Mouse (Mus musculus) limb, embryonic 14.5 days (tissue): ENCODE results near the gene Prmt9. TPM values are rescaled to one million over a fixed set of nuclear protein-coding genes. Genes with fewer than 3 reads are reported as not detected.

Experiments
- ATAC-seq: fragments of 200-750 bp; cut with Nextera tagmentation; 2 replicates; pipeline ENCODE4 v1.8.0; 2017; ENCODE audit warnings: low read depth, moderate number of reproducible peaks, moderate TSS enrichment; ENCODE audit not compliant: low FRiP score
- DNase-seq: peaks from one replicate; pipeline ENCODE4 v3.0.0-alpha.2; 2015; ENCODE audit warnings: low spot score
- H3K27ac ChIP-seq: fragments of 300-500 bp; sonication (generic); replicated peaks from 2 replicates; pipeline ENCODE4 v1.5.1; 2014; ENCODE audit warnings: low read depth, mild to moderate bottlenecking, low read length, moderate library complexity, mixed read lengths
- H3K27me3 ChIP-seq: fragments of 300-500 bp; sonication (generic); 2 replicates; pipeline ENCODE4 v1.6.1; 2014; ENCODE audit warnings: low read length, mixed read lengths; ENCODE audit not compliant: control insufficient read depth, insufficient read depth
- H3K36me3 ChIP-seq: fragments of 300-500 bp; sonication (generic); 2 replicates; pipeline ENCODE4 v1.6.1; 2014; ENCODE audit warnings: mild to moderate bottlenecking, low read length, moderate library complexity, mixed read lengths; ENCODE audit not compliant: control insufficient read depth, insufficient read depth
- H3K4me1 ChIP-seq: fragments of 300-500 bp; sonication (generic); 2 replicates; pipeline ENCODE4 v1.6.1; 2014; ENCODE audit warnings: antibody characterized with exemption, low read length, mixed read lengths; ENCODE audit not compliant: control insufficient read depth, insufficient read depth
- H3K4me2 ChIP-seq: fragments of 300-500 bp; sonication (generic); replicated peaks from 2 replicates; pipeline ENCODE4 v1.6.1; 2014; ENCODE audit warnings: low read depth, mild to moderate bottlenecking, low read length, moderate library complexity; ENCODE audit not compliant: severe bottlenecking
- H3K4me3 ChIP-seq: fragments of 300-500 bp; sonication (generic); replicated peaks from 2 replicates; pipeline ENCODE4 v1.5.1; 2014; ENCODE audit warnings: low read length
- H3K9ac ChIP-seq: fragments of 300-500 bp; sonication (generic); 2 replicates; pipeline ENCODE4 v1.6.1; 2014; ENCODE audit warnings: mild to moderate bottlenecking, low read depth, low read length, moderate library complexity; ENCODE audit not compliant: severe bottlenecking
- H3K9me3 ChIP-seq: fragments of 300-500 bp; sonication (generic); 2 replicates; pipeline ENCODE4 v1.6.1; 2016; ENCODE audit warnings: low read length; ENCODE audit not compliant: control insufficient read depth
- POLR2A ChIP-seq: fragments of 200-500 bp; IDR thresholded peaks from 2 replicates; pipeline ENCODE4 v1.8.0; 2012; ENCODE audit warnings: inconsistent platforms, mild to moderate bottlenecking, moderate library complexity, borderline replicate concordance; ENCODE audit not compliant: insufficient read depth, insufficient read length; ENCODE audit errors: extremely low read depth
- WGBS: fragments of 180-500 bp; shearing (Covaris S2); extraction: QIAGEN DNeasy Blood & Tissue Kit; methylation state at CpG from one replicate; pipeline ENCODE4 v1.1.7; 2014; 5-methylcytosine and 5-hydroxymethylcytosine counted together
- polyA plus RNA-seq, 2 experiments: library from polyadenylated mRNA; depleted of rRNA in 1 of 2; stranded (reverse) in 1 of 2; unstranded in 1 of 2; fragments of >200 nt; fragmentation: Nextera tagmentation in 1 of 2; extraction: Ambion mirVana in 1 of 2; gene quantifications; 2 replicates each; pipeline versions ENCODE4 v1.2.1 to v1.2.3; 2012 to 2014

Gene Prmt9
- polyA plus RNA-seq, 2 experiments: 17.2 to 20.4 TPM

DNA sequence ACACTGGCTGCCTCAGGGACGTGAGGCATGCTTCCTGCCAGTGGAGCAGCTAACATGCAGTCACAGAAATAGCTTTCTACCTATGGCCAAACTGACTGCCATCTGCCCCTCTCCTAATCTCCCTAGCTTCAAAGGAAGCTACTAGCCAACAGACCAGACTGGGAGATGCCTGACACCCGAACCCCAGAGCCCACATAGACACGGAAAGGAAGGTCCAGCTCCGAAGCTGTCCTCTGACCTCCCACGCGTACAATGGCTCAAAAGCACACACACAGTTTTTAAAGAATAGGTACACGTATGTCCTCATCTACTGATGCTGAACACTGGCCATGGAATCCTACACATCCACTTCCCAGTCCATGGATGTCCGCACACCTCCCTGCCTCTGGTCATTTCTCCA is 33.4 kb upstream of the Prmt9 start:
- no peak overlapping the region for H3K9ac ChIP-seq
- H3K27ac ChIP-seq: no peak overlapping the region
- H3K4me1 ChIP-seq: peaks cover 39% of the 10 kb centered on the region
- H3K4me3 ChIP-seq: peak overlapping the region; percentile 82
- no peaks in the 10 kb centered on the region for H3K9me3 ChIP-seq
- 47% methylated on average over 8 of the region's 8 CpGs for WGBS
- no peaks in the 10 kb centered on the region for H3K36me3 ChIP-seq
- peak overlapping the region; percentile 84 for H3K4me2 ChIP-seq
- ATAC-seq (no peak), DNase-seq (no peak)
- TF ChIP-seq POLR2A: no peak
- H3K27me3 ChIP-seq: no peaks in the 10 kb centered on the region

DNA sequence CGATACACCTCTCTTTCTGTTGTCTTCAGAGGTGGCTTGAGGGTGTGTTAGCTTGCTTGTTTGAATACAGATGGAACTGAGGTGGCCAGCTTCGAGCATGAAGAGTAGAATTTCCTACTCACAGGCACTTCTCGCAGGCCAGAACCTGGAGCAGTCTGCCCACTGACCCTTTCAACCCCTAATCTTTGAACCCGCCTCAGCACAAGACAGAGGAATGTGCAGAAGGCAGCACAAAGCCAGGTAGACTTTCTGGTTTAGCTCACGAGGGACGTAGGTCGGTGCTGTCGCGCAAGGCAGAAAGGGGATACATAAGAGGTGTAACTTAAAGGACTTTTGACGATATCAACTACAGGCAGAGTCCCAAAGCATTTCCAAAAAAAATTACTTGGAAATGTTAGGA is 32.4 kb upstream of the Prmt9 start:
- no peak for DNase-seq
- no peaks in the 10 kb centered on the region for H3K9me3 ChIP-seq
- TF ChIP-seq POLR2A: no peak

DNA sequence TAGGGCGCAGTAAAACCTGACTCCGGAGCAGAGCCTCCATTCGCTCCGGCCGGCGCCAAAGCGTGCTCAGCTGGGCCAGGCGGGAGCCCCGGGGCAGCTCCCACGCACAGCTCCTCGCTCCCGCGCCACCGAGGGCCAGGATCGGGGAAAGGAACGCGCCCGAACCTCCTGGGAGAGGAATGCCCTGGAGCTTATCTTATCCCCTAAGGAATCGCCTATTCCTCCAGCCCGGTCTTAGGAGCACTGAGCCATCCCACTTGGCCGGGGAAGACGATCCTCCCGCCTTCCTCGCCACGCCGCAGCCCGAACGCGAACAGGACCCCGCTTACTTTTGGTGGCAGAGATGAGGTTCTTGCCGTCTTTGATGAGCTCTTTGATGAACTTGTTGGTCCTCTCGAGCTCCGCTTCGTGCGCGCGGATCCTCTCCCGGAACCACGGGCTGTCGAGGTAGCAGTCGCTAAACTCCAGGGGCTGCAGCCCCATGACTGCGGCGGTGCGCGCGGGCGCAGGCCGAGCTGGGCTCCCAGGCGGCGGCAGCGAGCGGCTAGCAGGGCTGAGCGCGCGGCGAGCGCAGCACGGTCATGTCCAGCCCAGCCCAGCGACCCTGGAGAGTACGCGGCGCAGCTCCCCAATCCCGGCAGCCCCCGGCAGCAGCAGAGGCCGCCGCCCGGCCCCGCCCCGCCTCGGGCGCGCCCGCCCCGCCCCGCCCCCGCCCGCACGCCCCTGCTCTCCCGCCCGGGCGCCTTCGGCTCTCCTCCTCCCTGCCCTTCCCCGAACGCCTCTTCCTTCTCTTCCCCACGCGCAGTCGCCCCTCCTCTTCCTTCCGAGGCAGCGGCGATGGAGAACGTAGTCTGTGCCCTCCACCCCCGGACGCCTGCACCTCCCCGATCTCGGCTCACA is 31.6 kb upstream of the Prmt9 start, which contains the start of gene Arhgap10:
TSS of gene Arhgap10 (minus strand) at position 653 of the 900 bp plus-strand sequence.
- no peaks in the 10 kb centered on the region for H3K9me3 ChIP-seq

More for the DNA sequence above, 32.4 kb upstream of the Prmt9 start:
- ATAC-seq: no peak
- WGBS: 2% methylated on average over 10 of the region's 10 CpGs
- Histone ChIP-seq H3K9ac (peak overlapping the region; percentile 84), H3K4me3 (peak overlapping the region; percentile 82), H3K4me2 (peak overlapping the region; percentile 84), H3K4me1 (peaks cover 41% of the 10 kb centered on the region), H3K36me3 (no peaks in the 10 kb centered on the region), H3K27ac (no peak overlapping the region), H3K27me3 (no peaks in the 10 kb centered on the region)

DNA sequence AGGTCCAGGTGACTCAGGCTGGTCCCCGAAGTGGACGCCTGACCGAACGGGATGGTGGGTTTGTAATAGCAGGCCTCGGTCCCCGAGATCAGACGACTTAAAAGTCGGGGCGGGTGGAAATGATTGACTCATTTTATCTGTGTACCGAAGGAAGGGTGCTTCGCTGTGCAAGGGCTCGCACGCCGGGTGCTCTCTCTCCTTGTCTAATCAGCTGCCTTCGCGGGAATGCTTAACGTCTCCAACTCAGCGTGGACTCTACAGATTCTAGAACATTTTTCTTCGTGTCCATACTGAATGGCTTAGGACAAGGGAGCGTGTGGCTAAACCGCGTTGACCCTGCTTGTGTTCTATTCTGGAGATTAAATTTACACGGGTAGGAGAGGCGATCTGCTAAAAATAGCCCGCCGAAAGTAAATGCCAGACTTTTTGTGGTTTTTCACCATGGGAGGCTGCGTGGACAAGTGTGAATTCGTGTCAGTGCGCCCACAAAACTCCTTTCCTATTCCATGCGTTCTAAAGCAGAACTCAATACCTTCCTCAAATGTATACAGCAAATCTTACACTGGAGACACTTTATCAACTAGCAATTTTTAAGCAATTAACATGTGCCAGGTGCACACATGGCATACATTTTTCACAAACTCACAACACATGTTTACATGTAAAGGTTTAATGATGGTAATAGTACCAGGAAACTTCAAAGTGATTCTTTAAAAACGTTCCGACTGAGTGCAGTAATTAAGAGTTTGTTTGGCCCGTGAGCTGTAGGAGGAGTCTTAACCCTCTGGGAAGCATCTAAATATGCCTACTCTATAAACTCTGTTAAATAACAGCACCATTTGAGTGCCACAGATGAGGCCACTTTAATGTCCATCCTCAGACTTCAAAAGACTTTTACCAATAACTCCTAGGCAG is 30.7 kb upstream of the Prmt9 start:
- Histone ChIP-seq H3K27me3 (no peaks in the 10 kb centered on the region), H3K4me2 (peak overlapping the region; percentile 84), H3K4me3 (peak overlapping the region; percentile 82), H3K9ac (peak overlapping the region; percentile 84), H3K36me3 (no peaks in the 10 kb centered on the region), H3K9me3 (no peaks in the 10 kb centered on the region), H3K4me1 (peaks cover 32% of the 10 kb centered on the region), H3K27ac (peak overlapping the region; percentile 76)
- ATAC-seq (peak; percentile 35; the same call in 1 of the 2 replicates), DNase-seq (no peak)
- 2% methylated on average over 33 of the region's 33 CpGs for WGBS
- no peak for TF ChIP-seq POLR2A

More for the DNA sequence above, 31.6 kb upstream of the Prmt9 start, which contains the start of gene Arhgap10:
- Histone ChIP-seq H3K4me2 (peak within 1 kb of the TSS; percentile 84), H3K36me3 (no peaks in the 10 kb centered on the region), H3K27me3 (no peaks in the 10 kb centered on the region), H3K4me1 (peaks cover 36% of the 10 kb centered on the region), H3K9ac (peak within 1 kb of the TSS; percentile 84), H3K27ac (peak within 1 kb of the TSS; percentile 76), H3K4me3 (peak within 1 kb of the TSS; percentile 82)
- peak; percentile 54; the same call in 1 of the 2 replicates for TF ChIP-seq POLR2A
- ATAC-seq (peak; percentile 89), DNase-seq (peak; percentile 85)
- WGBS: under 1% methylated on average over 63 of the region's 95 CpGs

DNA sequence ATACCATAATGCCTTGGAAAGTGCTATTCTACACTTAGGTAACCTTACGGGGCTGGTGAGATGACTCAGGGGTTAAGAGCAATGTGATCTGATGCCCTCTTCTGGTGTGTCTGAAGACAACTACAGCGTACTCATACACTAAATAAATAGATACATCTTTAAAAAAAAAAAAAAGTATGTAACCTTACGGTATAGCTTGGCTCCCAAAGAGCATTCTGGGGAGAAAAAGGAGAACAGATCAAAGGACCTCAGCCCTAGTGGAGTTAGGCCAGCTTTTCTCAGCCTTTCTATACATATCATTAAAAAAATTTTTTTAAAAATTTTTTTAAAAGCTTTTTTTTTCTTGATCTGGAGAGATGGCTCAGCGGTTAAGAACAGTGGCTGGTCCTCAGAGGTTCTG is 28.6 kb upstream of the Prmt9 start:
- ATAC-seq (no peak), DNase-seq (no peak)
- Histone ChIP-seq H3K27ac (no peak overlapping the region), H3K36me3 (no peaks in the 10 kb centered on the region), H3K4me1 (peaks cover 23% of the 10 kb centered on the region), H3K4me2 (no peak overlapping the region), H3K4me3 (no peak overlapping the region), H3K9ac (no peak overlapping the region), H3K9me3 (no peaks in the 10 kb centered on the region), H3K27me3 (no peaks in the 10 kb centered on the region)
- 82% methylated on average over 4 of the region's 4 CpGs for WGBS
- no peak for TF ChIP-seq POLR2A
